Mouse (Mus musculus) heart, adult 2 months (tissue): ENCODE data around the gene Etv3.

Source experiments
- CTCF ChIP-seq: fragments of 200-600 bp; IDR thresholded peaks from 2 replicates; pipeline ENCODE4 v1.8.1; 2022; ENCODE audit warnings: antibody characterized with exemption, mild to moderate bottlenecking, moderate library complexity
- EP300 ChIP-seq: fragments of 200-500 bp; IDR thresholded peaks from 2 replicates; pipeline ENCODE4 v1.6.1; 2011; ENCODE audit warnings: low read depth, low read length, control low read depth; ENCODE audit not compliant: insufficient read depth

DNA sequence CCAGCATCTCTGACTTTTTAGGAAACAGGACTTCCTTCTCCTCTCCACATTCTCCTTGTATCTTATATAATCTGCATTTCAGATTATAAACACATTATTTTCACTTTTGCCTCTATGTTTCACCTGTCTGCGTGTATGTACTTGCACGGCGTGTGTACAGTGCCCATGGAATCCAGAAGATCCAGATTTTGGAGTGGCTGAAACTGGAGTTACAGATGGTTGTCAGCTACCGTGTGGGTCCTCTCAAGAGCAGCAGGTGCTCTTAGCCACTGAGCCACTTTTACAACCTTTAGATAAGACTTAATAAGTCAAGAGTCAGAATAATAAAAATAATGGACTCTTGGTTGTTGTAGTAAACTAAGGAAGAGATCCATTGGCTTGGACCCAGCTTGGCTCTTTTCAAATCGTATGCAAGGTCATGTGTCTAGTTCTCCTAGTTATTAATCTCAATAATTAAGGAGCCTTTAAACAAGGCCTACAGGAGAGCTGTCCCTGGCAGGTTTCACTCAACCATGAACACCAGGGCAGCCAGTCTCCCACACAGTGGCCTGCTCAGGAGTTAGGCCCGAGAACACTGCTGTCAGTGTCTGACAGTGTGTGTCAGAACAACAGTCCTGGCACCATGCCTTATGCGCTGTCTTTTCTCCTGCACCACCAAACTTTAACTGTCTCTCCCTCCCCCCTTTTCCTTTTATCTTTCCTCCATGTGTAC lies 8.6 kb downstream of the Etv3 start:
- TF ChIP-seq CTCF (no peak), EP300 (no peak)
